Mouse (Mus musculus) intestine, postnatal 0 days (tissue): ENCODE data around the gene Parp3. TPM values are rescaled to one million over a fixed set of nuclear protein-coding genes. Genes with fewer than 3 reads are reported as not detected.

Experiments used
- ATAC-seq: fragments of 200-750 bp; cut with Nextera tagmentation; 2 replicates; pipeline ENCODE4 v1.8.0; 2017; ENCODE audit warnings: mild to moderate bottlenecking, moderate TSS enrichment, moderate library complexity
- H3K27ac ChIP-seq: fragments of 300-500 bp; sonication (generic); 2 replicates; pipeline ENCODE4 v1.5.1; 2014; ENCODE audit warnings: mild to moderate bottlenecking, low read depth, low read length, moderate library complexity
- H3K27me3 ChIP-seq: fragments of 300-500 bp; sonication (generic); replicated peaks from 2 replicates; pipeline ENCODE4 v1.6.1; 2014; ENCODE audit warnings: low read length, mixed read lengths; ENCODE audit not compliant: control insufficient read depth, insufficient read depth
- H3K36me3 ChIP-seq: fragments of 300-500 bp; sonication (generic); 2 replicates; pipeline ENCODE4 v1.6.1; 2014; ENCODE audit warnings: mild to moderate bottlenecking, moderate library complexity; ENCODE audit not compliant: control insufficient read depth, insufficient read depth
- H3K4me1 ChIP-seq: fragments of 300-500 bp; sonication (generic); replicated peaks from 2 replicates; pipeline ENCODE4 v1.6.1; 2014; ENCODE audit warnings: antibody characterized with exemption, low read length, mixed read lengths; ENCODE audit not compliant: control insufficient read depth, insufficient read depth
- H3K4me2 ChIP-seq: fragments of 300-500 bp; sonication (generic); replicated peaks from 2 replicates; pipeline ENCODE4 v1.6.1; 2014; ENCODE audit warnings: low read depth, mild to moderate bottlenecking, moderate library complexity
- H3K4me3 ChIP-seq: fragments of 300-500 bp; sonication (generic); 2 replicates; pipeline ENCODE4 v1.5.1; 2014; ENCODE audit warnings: low read depth, low read length
- H3K9ac ChIP-seq: fragments of 300-500 bp; sonication (generic); 2 replicates; pipeline ENCODE4 v1.6.1; 2014; ENCODE audit warnings: mild to moderate bottlenecking, low read depth, low read length
- H3K9me3 ChIP-seq: fragments of 300-500 bp; sonication (generic); 2 replicates; pipeline ENCODE4 v1.6.1; 2016; ENCODE audit warnings: mixed run types; ENCODE audit not compliant: control insufficient read depth
- CTCF ChIP-seq: sonication (generic); IDR thresholded peaks from 2 replicates; pipeline ENCODE4 v1.5.1; 2016; ENCODE audit warnings: low read depth, mild to moderate bottlenecking, control low read depth, antibody characterized with exemption, moderate library complexity
- WGBS: fragments of 180-500 bp; shearing (Covaris S2); extraction: QIAGEN DNeasy Blood & Tissue Kit; methylation state at CpG from one replicate; pipeline ENCODE4 v1.1.7; 2014; 5-methylcytosine and 5-hydroxymethylcytosine counted together
- polyA plus RNA-seq: library from polyadenylated mRNA; unstranded; fragments of >200 nt; fragmentation: Nextera tagmentation; extraction: Ambion mirVana; gene quantifications from 2 replicates; pipeline ENCODE4 v1.2.1, GENCODE M21; 2015

Gene Parp3
- polyA plus RNA-seq, 1 experiment from 2014 or later: 3.8 TPM

GRCm38 (mm10) chr9:106466721-106467120 lies 10.0 kb downstream of the Parp3 start:
- Histone ChIP-seq H3K4me1 (no peaks in the 10 kb centered on the region), H3K4me3 (no peak overlapping the region), H3K9me3 (no peaks in the 10 kb centered on the region), H3K36me3 (no peaks in the 10 kb centered on the region; the same call in 1 of the 2 replicates), H3K9ac (no peak overlapping the region), H3K27me3 (peaks cover 19% of the 10 kb centered on the region; the same call in 1 of the 2 replicates), H3K4me2 (no peak overlapping the region), H3K27ac (no peak overlapping the region)
- ATAC-seq: no peak
- WGBS: 78% methylated on average over 6 of the region's 6 CpGs
- no peak for TF ChIP-seq CTCF

DNA sequence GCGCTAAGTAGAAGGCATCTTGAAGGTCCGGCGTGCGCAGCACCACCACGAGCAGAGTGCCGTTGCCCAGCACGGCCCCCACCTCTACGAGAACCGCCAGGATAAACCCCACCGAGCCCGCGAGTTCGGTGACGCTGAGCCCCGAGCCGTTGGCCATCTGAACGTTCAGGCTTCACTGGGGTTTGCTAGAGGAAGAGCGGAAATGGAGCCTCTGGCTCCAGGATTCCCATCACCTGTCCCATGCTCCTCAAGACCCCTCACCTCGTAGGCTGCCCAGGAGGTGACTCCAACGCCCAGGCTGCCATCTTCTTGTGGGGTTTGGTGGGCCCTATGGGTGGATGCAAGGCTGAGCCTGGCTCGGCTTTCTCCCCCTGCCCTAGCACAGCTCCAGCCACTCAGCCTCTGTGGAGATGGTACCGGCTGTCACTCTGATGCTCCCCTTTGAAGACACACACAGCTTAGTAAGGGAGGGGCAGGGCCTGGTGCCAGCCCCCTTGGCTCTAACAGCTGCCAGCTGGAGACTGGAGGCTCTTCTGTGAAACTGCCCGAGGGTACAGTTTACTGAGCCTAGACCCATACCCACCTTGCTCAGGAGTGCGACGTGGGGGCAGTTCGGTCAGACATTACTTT lies 11.1 kb downstream of the Parp3 start, which contains the start of gene Gpr62:
Gene Gpr62 (minus strand): TSS at position 368 of the 630 bp plus-strand sequence.
- Histone ChIP-seq H3K4me3 (peak within 1 kb of the TSS; percentile 56), H3K27ac (no peak within 1 kb of the TSS), H3K9me3 (no peaks in the 10 kb centered on the region), H3K4me1 (no peaks in the 10 kb centered on the region), H3K36me3 (no peaks in the 10 kb centered on the region; the same call in 1 of the 2 replicates), H3K4me2 (peak within 1 kb of the TSS; percentile 94), H3K9ac (peak within 1 kb of the TSS; percentile 57), H3K27me3 (peaks cover 19% of the 10 kb centered on the region; the same call in 1 of the 2 replicates)
- 38% methylated on average over 25 of the region's 26 CpGs for WGBS
- ATAC-seq: no peak
- TF ChIP-seq CTCF: no peak

- ATAC-seq: peak; percentile 37; the same call in 1 of the 2 replicates
- TF ChIP-seq CTCF: no peak
- H3K9ac ChIP-seq: peak overlapping the region; percentile 57
- no peaks in the 10 kb centered on the region; the same call in 1 of the 2 replicates for H3K36me3 ChIP-seq
- H3K9me3 ChIP-seq: no peaks in the 10 kb centered on the region
- H3K27ac ChIP-seq: no peak overlapping the region
- peak overlapping the region; percentile 94 for H3K4me2 ChIP-seq
- peaks cover 19% of the 10 kb centered on the region; the same call in 1 of the 2 replicates for H3K27me3 ChIP-seq
- 1% methylated on average over 97 of the region's 99 CpGs for WGBS
- H3K4me3 ChIP-seq: peak overlapping the region; percentile 56
- H3K4me1 ChIP-seq: no peaks in the 10 kb centered on the region
Observed at GRCm38 (mm10) chr9:106464751-106465541, 11.8 kb downstream of the Parp3 start.

DNA sequence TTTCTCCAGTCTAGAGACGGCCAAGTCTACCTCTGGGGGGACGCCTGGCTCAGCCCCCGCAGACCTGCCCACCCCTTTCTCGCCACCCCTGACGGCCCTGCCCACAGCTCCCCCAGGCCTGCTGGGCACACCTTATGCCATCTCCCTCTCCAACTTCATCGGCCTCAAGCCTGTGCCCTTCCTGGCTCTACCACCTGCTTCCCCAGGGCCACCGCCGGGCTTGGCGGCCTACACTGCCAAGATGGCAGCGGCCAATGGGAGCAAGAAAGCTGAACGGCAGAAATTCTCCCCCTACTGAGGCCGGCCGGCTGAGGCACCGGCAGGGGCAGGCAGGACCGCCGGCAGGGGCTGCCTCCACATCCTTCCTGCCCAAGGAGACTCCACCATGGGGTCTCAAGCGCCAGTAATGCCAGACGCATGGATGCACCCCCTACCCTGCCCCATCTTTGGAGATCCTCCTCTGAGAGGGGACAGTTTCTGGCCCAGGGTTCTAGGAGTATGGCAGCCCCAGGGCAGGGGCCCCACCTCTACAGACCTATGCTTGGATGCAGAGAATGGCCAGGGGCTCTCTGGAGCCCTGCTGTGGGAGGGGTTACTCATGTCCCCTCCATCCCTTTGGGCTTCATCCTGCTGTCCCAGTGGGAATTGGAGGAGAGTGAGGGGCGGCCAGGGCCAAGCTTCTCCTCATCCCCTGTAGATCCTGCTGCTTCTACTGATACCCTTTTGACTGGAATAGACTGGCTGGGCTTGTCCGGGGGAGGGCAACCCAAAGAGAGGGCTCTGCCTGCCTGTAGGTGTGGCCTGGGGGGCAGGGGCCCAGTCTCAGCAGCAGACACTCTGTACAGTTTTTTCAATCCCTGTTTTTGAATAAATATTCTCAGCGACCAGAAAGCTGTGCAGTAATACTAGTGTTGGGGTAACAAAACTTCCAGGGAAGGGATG lies 13.4 kb downstream of the Parp3 start:
- no peak for ATAC-seq
- Histone ChIP-seq H3K9me3 (no peaks in the 10 kb centered on the region), H3K27ac (no peak overlapping the region), H3K9ac (no peak overlapping the region), H3K4me3 (no peak overlapping the region), H3K4me2 (no peak overlapping the region), H3K36me3 (no peaks in the 10 kb centered on the region; the same call in 1 of the 2 replicates), H3K27me3 (peaks cover 19% of the 10 kb centered on the region; the same call in 1 of the 2 replicates), H3K4me1 (no peaks in the 10 kb centered on the region)
- no peak for TF ChIP-seq CTCF
- WGBS: 89% methylated on average over 21 of the region's 21 CpGs

DNA sequence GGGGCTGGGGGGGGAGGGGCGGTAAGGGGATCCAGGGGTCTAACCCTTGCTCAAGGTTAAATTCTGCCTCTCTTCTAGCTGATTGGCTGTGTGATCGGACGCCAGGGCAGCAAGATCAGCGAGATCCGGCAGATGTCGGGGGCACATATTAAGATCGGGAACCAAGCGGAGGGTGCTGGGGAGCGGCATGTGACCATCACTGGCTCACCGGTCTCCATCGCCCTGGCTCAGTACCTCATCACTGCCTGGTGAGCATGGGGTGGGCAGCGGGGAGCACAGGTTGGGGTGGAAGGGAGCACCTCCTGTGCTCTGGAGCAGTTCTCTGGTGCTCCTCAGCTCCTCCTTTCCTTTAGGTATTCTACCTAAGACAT lies 14.3 kb downstream of the Parp3 start:
- WGBS: 95% methylated on average over 12 of the region's 12 CpGs
- peaks cover 19% of the 10 kb centered on the region; the same call in 1 of the 2 replicates for H3K27me3 ChIP-seq
- no peak overlapping the region for H3K27ac ChIP-seq
- H3K4me3 ChIP-seq: no peak overlapping the region
- no peak overlapping the region for H3K9ac ChIP-seq
- ATAC-seq: no peak
- TF ChIP-seq CTCF: no peak
- no peaks in the 10 kb centered on the region; the same call in 1 of the 2 replicates for H3K36me3 ChIP-seq
- H3K9me3 ChIP-seq: no peaks in the 10 kb centered on the region
- H3K4me1 ChIP-seq: no peaks in the 10 kb centered on the region
- H3K4me2 ChIP-seq: no peak overlapping the region
